Mouse (Mus musculus) forebrain, embryonic 13.5 days (tissue): Measurements from ENCODE around the gene Gm29609. TPM values are rescaled to one million over a fixed set of nuclear protein-coding genes. Genes with fewer than 3 reads are reported as not detected.

ENCODE experiments used
- ATAC-seq: fragments of 200-750 bp; cut with Nextera tagmentation; 2 replicates; pipeline ENCODE4 v1.8.0; 2017
- H3K27ac ChIP-seq: fragments of 300-500 bp; sonication (generic); 2 replicates; pipeline ENCODE4 v1.5.1; 2015; ENCODE audit warnings: inconsistent platforms, mild to moderate bottlenecking, moderate library complexity
- H3K27me3 ChIP-seq: fragments of 300-500 bp; sonication (generic); 2 replicates; pipeline ENCODE4 v1.6.1; 2015; ENCODE audit warnings: mild to moderate bottlenecking, inconsistent platforms
- H3K36me3 ChIP-seq: fragments of 300-500 bp; sonication (generic); 2 replicates; pipeline ENCODE4 v1.6.1; 2015; ENCODE audit warnings: mild to moderate bottlenecking, inconsistent platforms; ENCODE audit not compliant: poor library complexity, severe bottlenecking
- H3K4me1 ChIP-seq: fragments of 300-500 bp; sonication (generic); 2 replicates; pipeline ENCODE4 v1.6.1; 2015; ENCODE audit warnings: inconsistent platforms
- H3K4me2 ChIP-seq: fragments of 300-500 bp; sonication (generic); 2 replicates; pipeline ENCODE4 v1.6.1; 2015; ENCODE audit warnings: inconsistent platforms, mild to moderate bottlenecking, moderate library complexity
- H3K4me3 ChIP-seq: fragments of 300-500 bp; sonication (generic); 2 replicates; pipeline ENCODE4 v1.5.1; 2015; ENCODE audit warnings: mild to moderate bottlenecking, inconsistent platforms
- H3K9ac ChIP-seq: fragments of 300-500 bp; sonication (generic); 2 replicates; pipeline ENCODE4 v1.6.1; 2015; ENCODE audit warnings: mild to moderate bottlenecking, inconsistent platforms
- H3K9me3 ChIP-seq: fragments of 300-500 bp; sonication (generic); replicated peaks from 2 replicates; pipeline ENCODE4 v1.6.1; 2016; ENCODE audit warnings: inconsistent platforms
- WGBS: fragments of 180-500 bp; shearing (Covaris S2); methylation state at CpG from one replicate; pipeline ENCODE4 v1.1.7; 2015; 5-methylcytosine and 5-hydroxymethylcytosine counted together
- polyA plus RNA-seq: library from polyadenylated mRNA; unstranded; fragments of >200 nt; fragmentation: Nextera tagmentation; extraction: Ambion mirVana; gene quantifications from 2 replicates; pipeline ENCODE4 v1.2.1, GENCODE M21; 2015

Gm29609 gene
- polyA plus RNA-seq, 1 experiment from 2014 or later = 1.5 TPM

DNA sequence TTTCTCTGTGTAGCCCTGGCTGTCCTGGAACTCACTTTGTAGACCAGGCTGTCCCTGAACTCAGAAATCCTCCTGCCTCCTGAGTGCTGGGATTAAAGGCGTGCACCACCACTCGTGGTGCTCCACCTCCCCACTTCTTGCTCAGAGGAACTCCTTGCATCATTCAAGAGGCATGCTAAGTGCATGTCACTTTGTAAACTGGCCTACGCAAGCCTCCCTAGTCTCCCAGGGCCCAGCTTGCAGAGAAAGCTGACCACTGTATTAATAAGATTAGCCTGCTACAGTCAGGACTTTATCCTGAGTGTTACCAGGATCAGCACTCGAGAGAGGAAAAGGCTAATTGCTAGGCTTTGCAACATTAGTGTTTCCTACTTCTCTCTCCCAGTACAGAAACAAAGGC is 11.1 kb downstream of the Gm29609 start:
- Histone ChIP-seq H3K9me3 (no peaks in the 10 kb centered on the region), H3K9ac (no peak overlapping the region), H3K27me3 (no peaks in the 10 kb centered on the region), H3K4me3 (no peak overlapping the region), H3K4me2 (no peak overlapping the region), H3K36me3 (peaks cover 97% of the 10 kb centered on the region), H3K27ac (no peak overlapping the region), H3K4me1 (no peaks in the 10 kb centered on the region)
- no peak for ATAC-seq
- 95% methylated on average over 4 of the region's 4 CpGs for WGBS

GRCm38 (mm10) chr5:31164878-31165277 is 14.8 kb downstream of the Gm29609 start:
- H3K27ac ChIP-seq = no peak overlapping the region
- H3K9ac ChIP-seq = no peak overlapping the region
- WGBS = 95% methylated on average over 1 of the region's 1 CpGs
- no peak for ATAC-seq
- no peaks in the 10 kb centered on the region for H3K27me3 ChIP-seq
- no peak overlapping the region for H3K4me2 ChIP-seq
- H3K4me1 ChIP-seq = no peaks in the 10 kb centered on the region
- no peaks in the 10 kb centered on the region for H3K9me3 ChIP-seq
- H3K4me3 ChIP-seq = no peak overlapping the region
- H3K36me3 ChIP-seq = peaks cover 90% of the 10 kb centered on the region

- no peak overlapping the region for H3K27ac ChIP-seq
- H3K4me1 ChIP-seq = no peaks in the 10 kb centered on the region
- H3K9me3 ChIP-seq = no peaks in the 10 kb centered on the region
- ATAC-seq = no peak
- H3K9ac ChIP-seq = no peak overlapping the region
- no peak overlapping the region for H3K4me3 ChIP-seq
- H3K36me3 ChIP-seq = peaks cover 90% of the 10 kb centered on the region
- no peak overlapping the region for H3K4me2 ChIP-seq
- H3K27me3 ChIP-seq = no peaks in the 10 kb centered on the region
Observed at GRCm38 (mm10) chr5:31162462-31162861, 17.2 kb downstream of the Gm29609 start.

DNA sequence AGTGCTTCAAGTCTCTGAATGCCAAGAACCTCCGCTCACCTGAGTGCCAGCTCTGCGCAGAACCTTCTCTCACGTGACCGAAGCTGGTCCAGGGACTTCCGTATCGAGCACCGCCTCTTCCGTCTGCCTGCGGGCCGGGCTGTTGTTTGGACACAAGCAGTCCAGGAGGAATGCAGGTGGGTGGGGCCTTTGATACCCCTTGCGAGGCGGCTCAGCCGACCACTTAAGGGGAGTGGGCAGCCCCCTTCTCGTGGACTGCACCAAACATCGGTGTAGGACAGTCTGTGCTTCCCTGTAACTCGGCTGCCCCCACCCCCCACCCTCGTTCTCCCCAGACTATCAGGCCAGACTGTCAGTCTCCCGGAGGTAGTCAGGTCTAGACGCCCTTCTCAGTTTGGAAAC is 25.6 kb downstream of the Gm29609 start, which contains the start of gene Mpv17:
Gene Mpv17 (minus strand): TSS at position 100 of the 402 bp plus-strand sequence.
- Histone ChIP-seq H3K4me1 (peaks cover 14% of the 10 kb centered on the region), H3K9ac (peak within 1 kb of the TSS; percentile 72), H3K4me2 (peak within 1 kb of the TSS; percentile 79), H3K9me3 (no peaks in the 10 kb centered on the region), H3K27ac (peak within 1 kb of the TSS; percentile 51; the same call in 1 of the 2 replicates), H3K4me3 (peak within 1 kb of the TSS; percentile 56), H3K27me3 (no peaks in the 10 kb centered on the region), H3K36me3 (peaks cover 41% of the 10 kb centered on the region)
- WGBS = under 1% methylated on average over 19 of the region's 19 CpGs
- peak; percentile 96 for ATAC-seq

DNA sequence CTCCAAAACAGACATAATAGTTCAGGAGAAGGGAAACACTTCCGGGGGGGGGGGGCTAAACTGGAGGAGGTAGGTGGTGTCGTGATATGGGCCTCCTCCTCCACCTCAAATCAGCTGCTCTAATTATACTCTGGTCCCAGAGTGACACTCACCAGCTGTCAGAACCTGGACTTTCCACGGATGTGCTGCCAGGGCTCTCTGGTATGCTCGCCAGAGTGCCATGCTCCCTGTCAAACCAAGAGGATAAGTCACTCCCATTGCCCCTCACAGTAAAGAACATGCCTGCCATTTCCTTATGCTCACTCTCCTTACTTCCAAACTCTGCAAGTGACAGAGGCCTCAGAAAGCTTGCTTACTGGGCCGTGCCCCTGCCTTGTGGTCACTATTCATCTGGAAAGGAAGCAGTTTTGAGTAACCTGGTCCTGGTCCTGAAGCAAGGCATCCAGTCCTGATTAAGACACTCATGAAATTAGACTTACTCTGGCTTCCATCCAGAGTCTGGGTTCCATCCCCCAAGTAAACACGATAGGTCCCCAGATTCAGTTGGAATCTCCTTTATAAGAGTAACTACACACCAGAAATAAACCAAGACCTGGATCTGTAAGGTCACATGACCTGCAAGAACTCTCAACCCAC is 26.1 kb downstream of the Gm29609 start:
- H3K9me3 ChIP-seq = no peaks in the 10 kb centered on the region
- H3K4me1 ChIP-seq = peaks cover 14% of the 10 kb centered on the region
- H3K36me3 ChIP-seq = peaks cover 36% of the 10 kb centered on the region
- peak; percentile 16 for ATAC-seq
- peak overlapping the region; percentile 72 for H3K9ac ChIP-seq
- peak overlapping the region; percentile 56 for H3K4me3 ChIP-seq
- H3K27ac ChIP-seq = no peak overlapping the region
- 41% methylated on average over 6 of the region's 6 CpGs for WGBS
- peak overlapping the region; percentile 79 for H3K4me2 ChIP-seq
- H3K27me3 ChIP-seq = no peaks in the 10 kb centered on the region

GRCm38 (mm10) chr5:31151746-31152145 is 28.0 kb downstream of the Gm29609 start:
- ATAC-seq = no peak
- no peak overlapping the region for H3K9ac ChIP-seq
- H3K4me1 ChIP-seq = peaks cover 14% of the 10 kb centered on the region
- H3K9me3 ChIP-seq = no peaks in the 10 kb centered on the region
- WGBS = 84% methylated on average over 3 of the region's 3 CpGs
- no peak overlapping the region for H3K4me2 ChIP-seq
- no peak overlapping the region for H3K27ac ChIP-seq
- H3K36me3 ChIP-seq = peaks cover 17% of the 10 kb centered on the region
- no peak overlapping the region for H3K4me3 ChIP-seq
- H3K27me3 ChIP-seq = no peaks in the 10 kb centered on the region

- Histone ChIP-seq H3K27ac (no peak overlapping the region), H3K4me2 (no peak overlapping the region), H3K9me3 (no peaks in the 10 kb centered on the region), H3K4me1 (peaks cover 13% of the 10 kb centered on the region), H3K27me3 (no peaks in the 10 kb centered on the region), H3K9ac (no peak overlapping the region), H3K4me3 (no peak overlapping the region), H3K36me3 (peaks cover 24% of the 10 kb centered on the region; the same call in 1 of the 2 replicates)
- 87% methylated on average over 4 of the region's 4 CpGs for WGBS
- ATAC-seq = no peak
Observed at GRCm38 (mm10) chr5:31149781-31150180, 29.9 kb downstream of the Gm29609 start.

- H3K4me3 ChIP-seq = no peak overlapping the region
- no peak overlapping the region for H3K9ac ChIP-seq
Observed at GRCm38 (mm10) chr5:31138968-31139425, 40.7 kb downstream of the Gm29609 start.

DNA sequence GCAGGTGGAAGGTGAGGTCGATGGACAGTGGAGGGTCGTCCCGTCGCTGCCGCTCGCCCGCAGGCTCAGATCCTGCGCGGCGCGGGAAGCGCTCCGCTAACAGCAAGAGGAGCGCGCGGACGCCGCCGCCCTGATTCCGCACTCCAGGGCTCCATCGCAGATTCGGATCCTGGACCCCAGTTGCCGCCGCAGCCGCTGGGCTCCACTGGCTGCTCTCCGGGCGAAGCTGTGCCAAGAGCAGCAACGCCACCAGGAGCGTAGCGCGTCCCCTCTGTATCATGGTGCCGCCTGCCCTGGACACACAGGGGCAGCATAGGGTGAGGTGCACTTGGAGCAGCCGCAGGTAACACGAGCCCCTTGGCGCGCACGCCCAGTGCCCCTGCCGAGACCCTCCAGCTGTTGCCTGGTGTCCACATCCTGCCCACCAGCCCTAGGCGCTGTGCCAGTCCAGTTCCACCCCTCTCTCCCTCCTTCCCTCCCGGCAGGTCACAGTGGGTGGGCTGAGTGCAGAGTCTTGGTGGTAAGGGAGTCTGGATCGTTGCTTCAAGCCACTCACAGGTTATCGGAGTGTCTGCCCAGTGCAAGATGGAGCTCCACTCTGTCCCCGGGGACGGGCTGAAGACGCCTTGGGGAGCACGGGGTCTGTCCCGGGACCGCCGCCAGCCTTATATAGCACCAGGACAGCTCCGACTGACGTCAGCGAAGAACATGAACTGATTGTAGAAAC is 41.3 kb downstream of the Gm29609 start, which contains the start of gene Ucn:
Gene Ucn (minus strand): TSS at position 589 of the 727 bp plus-strand sequence.
- H3K4me3 ChIP-seq = peak within 1 kb of the TSS; percentile 27
- H3K27me3 ChIP-seq = peaks cover 67% of the 10 kb centered on the region
- peaks cover 13% of the 10 kb centered on the region for H3K36me3 ChIP-seq
- ATAC-seq = no peak
- 1% methylated on average over 48 of the region's 52 CpGs for WGBS
- H3K9me3 ChIP-seq = no peaks in the 10 kb centered on the region
- H3K4me1 ChIP-seq = peaks cover 20% of the 10 kb centered on the region
- peak within 1 kb of the TSS; percentile 8; the same call in 1 of the 2 replicates for H3K9ac ChIP-seq
- H3K27ac ChIP-seq = no peak within 1 kb of the TSS
- peak within 1 kb of the TSS; percentile 52 for H3K4me2 ChIP-seq

More at GRCm38 (mm10) chr5:31138968-31139425, 40.7 kb downstream of the Gm29609 start:
- no peak overlapping the region for H3K4me2 ChIP-seq
- no peak for ATAC-seq
- H3K27ac ChIP-seq = no peak overlapping the region
- H3K36me3 ChIP-seq = peaks cover 18% of the 10 kb centered on the region
- H3K9me3 ChIP-seq = no peaks in the 10 kb centered on the region
- 17% methylated on average over 9 of the region's 9 CpGs for WGBS
- peaks cover 61% of the 10 kb centered on the region for H3K27me3 ChIP-seq
- peaks cover 20% of the 10 kb centered on the region for H3K4me1 ChIP-seq

DNA sequence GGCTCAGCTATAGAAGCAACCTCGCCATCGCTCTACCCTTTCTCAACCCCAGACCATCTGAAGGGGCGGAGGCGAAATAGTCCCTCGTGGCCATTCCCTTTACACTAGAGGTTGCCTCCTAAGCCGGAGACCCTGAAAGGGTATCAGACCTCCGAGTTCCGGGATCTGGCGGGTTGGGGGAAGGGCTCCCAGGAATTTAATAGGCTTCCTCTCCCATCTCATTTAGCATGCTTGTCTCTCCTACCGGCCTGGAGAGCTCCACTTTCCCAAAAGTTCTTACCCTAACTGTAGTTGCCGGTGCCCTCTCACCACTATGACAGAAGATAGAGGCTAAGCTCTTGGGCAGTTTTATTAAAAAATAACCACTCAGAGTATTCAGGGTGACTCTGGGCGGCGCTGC is 42.1 kb downstream of the Gm29609 start:
- no peak for ATAC-seq
- Histone ChIP-seq H3K27me3 (peaks cover 69% of the 10 kb centered on the region), H3K4me1 (peaks cover 20% of the 10 kb centered on the region), H3K9ac (no peak overlapping the region), H3K36me3 (peaks cover 11% of the 10 kb centered on the region), H3K4me3 (peak overlapping the region; percentile 27), H3K9me3 (no peaks in the 10 kb centered on the region), H3K4me2 (peak overlapping the region; percentile 52), H3K27ac (no peak overlapping the region)
- under 1% methylated on average over 13 of the region's 13 CpGs for WGBS

DNA sequence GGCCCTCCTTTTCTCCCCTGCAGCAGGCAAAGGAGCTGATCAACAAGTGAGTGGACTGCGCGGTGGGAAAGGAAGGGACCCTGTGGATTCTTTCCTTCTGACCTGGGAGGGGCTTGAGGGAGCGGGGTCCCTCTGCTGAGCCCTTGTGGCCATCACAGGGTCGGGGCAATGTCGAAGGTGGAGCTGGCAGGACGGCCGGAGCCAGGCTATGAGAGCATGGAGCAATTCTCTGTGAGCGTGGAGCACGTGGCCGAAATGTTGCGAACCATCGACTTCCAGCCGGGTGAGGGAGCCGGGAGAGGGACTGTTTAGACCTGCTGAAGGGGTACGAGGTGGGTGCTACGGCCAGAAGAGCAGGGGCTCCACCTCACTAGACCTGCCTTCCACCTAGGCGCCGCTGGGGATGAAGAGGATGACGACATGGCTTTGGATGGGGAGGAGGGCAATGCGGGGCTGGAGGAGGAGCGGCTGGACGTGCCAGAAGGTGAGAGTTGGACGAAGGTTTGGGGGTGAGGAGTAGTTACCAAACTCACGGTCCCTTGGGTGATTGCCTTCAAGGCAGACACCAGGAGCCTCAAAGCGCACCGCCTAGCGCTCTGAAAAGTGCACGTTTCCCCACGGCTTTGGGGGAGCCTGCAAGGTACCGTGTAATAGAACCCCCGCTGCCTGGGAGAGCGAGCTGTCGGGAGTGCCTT is 42.8 kb downstream of the Gm29609 start:
- 0 out of 2 replicates have a peak, but pooled peaks have one; percentile 24 for ATAC-seq
- Histone ChIP-seq H3K4me2 (peak overlapping the region; percentile 52), H3K36me3 (peaks cover 10% of the 10 kb centered on the region), H3K27me3 (peaks cover 73% of the 10 kb centered on the region), H3K9me3 (no peaks in the 10 kb centered on the region), H3K4me3 (peak overlapping the region; percentile 27), H3K27ac (no peak overlapping the region), H3K9ac (no peak overlapping the region; the same call in 1 of the 2 replicates), H3K4me1 (peaks cover 20% of the 10 kb centered on the region)
- under 1% methylated on average over 33 of the region's 33 CpGs for WGBS

GRCm38 (mm10) chr5:31126050-31126449 is 53.7 kb downstream of the Gm29609 start:
- H3K36me3 ChIP-seq = no peaks in the 10 kb centered on the region
- H3K27ac ChIP-seq = no peak overlapping the region
- H3K4me1 ChIP-seq = no peaks in the 10 kb centered on the region
- H3K27me3 ChIP-seq = no peaks in the 10 kb centered on the region; the same call in 1 of the 2 replicates
- no peak overlapping the region for H3K4me2 ChIP-seq
- no peaks in the 10 kb centered on the region for H3K9me3 ChIP-seq
- H3K9ac ChIP-seq = no peak overlapping the region
- WGBS = 44% methylated on average over 5 of the region's 5 CpGs
- no peak for ATAC-seq
- no peak overlapping the region for H3K4me3 ChIP-seq
